Mouse (Mus musculus) hindbrain, embryonic 13.5 days (tissue): ENCODE data around the gene Sae1. TPM values are rescaled to one million over a fixed set of nuclear protein-coding genes. Genes with fewer than 3 reads are reported as not detected.

Experiments used
- ATAC-seq: fragments of 200-750 bp; cut with Nextera tagmentation; 2 replicates; pipeline ENCODE4 v1.8.0; 2017; ENCODE audit warnings: moderate TSS enrichment; ENCODE audit not compliant: low FRiP score
- H3K27ac ChIP-seq: fragments of 300-500 bp; sonication (generic); 2 replicates; pipeline ENCODE4 v1.5.1; 2015; ENCODE audit warnings: inconsistent platforms, mild to moderate bottlenecking, moderate library complexity
- H3K27me3 ChIP-seq: fragments of 300-500 bp; sonication (generic); 2 replicates; pipeline ENCODE4 v1.6.1; 2015; ENCODE audit warnings: mild to moderate bottlenecking, inconsistent platforms
- H3K36me3 ChIP-seq: fragments of 300-500 bp; sonication (generic); 2 replicates; pipeline ENCODE4 v1.6.1; 2015; ENCODE audit warnings: mild to moderate bottlenecking, inconsistent platforms
- H3K4me1 ChIP-seq: fragments of 300-500 bp; sonication (generic); replicated peaks from 2 replicates; pipeline ENCODE4 v1.6.1; 2015; ENCODE audit warnings: inconsistent platforms
- H3K4me2 ChIP-seq: fragments of 300-500 bp; sonication (generic); 2 replicates; pipeline ENCODE4 v1.6.1; 2015; ENCODE audit warnings: inconsistent platforms, mild to moderate bottlenecking, moderate library complexity
- H3K4me3 ChIP-seq: fragments of 300-500 bp; sonication (generic); 2 replicates; pipeline ENCODE4 v1.5.1; 2015; ENCODE audit warnings: mild to moderate bottlenecking, inconsistent platforms
- H3K9ac ChIP-seq: fragments of 300-500 bp; sonication (generic); 2 replicates; pipeline ENCODE4 v1.6.1; 2015; ENCODE audit warnings: mild to moderate bottlenecking, inconsistent platforms
- H3K9me3 ChIP-seq: fragments of 300-500 bp; sonication (generic); 2 replicates; pipeline ENCODE4 v1.6.1; 2016; ENCODE audit warnings: inconsistent platforms
- WGBS: fragments of 180-500 bp; shearing (Covaris S2); methylation state at CpG from one replicate; pipeline ENCODE4 v1.1.7; 2015; 5-methylcytosine and 5-hydroxymethylcytosine counted together
- polyA plus RNA-seq: library from polyadenylated mRNA; unstranded; fragments of >200 nt; fragmentation: Nextera tagmentation; extraction: Ambion mirVana; gene quantifications from 2 replicates; pipeline ENCODE4 v1.2.1, GENCODE M21; 2015

The Sae1 gene
- polyA plus RNA-seq, 1 experiment from 2014 or later, result 260 TPM

DNA sequence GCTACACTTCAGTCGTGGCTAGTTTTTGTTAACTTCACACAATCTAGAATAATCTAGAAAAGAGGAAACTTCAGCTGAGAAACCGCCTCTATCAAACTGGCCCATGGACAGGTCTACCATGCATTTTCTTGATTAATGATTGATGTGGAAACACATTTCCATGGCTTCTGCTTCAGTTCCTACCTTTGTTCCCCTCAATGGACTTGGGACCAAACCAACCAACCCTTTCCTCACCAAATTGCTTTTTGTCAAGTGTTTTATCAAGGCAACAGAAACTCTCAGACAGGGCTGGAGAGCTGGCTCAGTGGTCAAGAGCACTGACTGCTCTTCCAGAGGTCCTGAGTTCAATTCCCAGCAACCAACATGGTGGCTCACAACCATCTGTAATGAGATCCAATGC, 17.0 kb downstream of the Sae1 start:
- WGBS, result 96% methylated on average over 2 of the region's 2 CpGs
- ATAC-seq, result no peak
- Histone ChIP-seq H3K4me3 (no peak overlapping the region), H3K9me3 (no peaks in the 10 kb centered on the region), H3K9ac (no peak overlapping the region), H3K4me1 (peaks cover 9% of the 10 kb centered on the region), H3K27ac (no peak overlapping the region), H3K4me2 (no peak overlapping the region), H3K27me3 (0 out of 2 replicates have a peak, but pooled peaks cover 5% of the 10 kb centered on the region), H3K36me3 (peaks cover 74% of the 10 kb centered on the region)

GRCm38 (mm10) chr7:16368835-16369234, 18.8 kb downstream of the Sae1 start:
- WGBS, result 96% methylated on average over 2 of the region's 2 CpGs
- H3K36me3 ChIP-seq, result peaks cover 71% of the 10 kb centered on the region
- H3K9ac ChIP-seq, result no peak overlapping the region
- H3K4me3 ChIP-seq, result no peak overlapping the region
- no peak overlapping the region for H3K27ac ChIP-seq
- H3K4me2 ChIP-seq, result no peak overlapping the region
- 0 out of 2 replicates have a peak, but pooled peaks cover 5% of the 10 kb centered on the region for H3K27me3 ChIP-seq
- no peaks in the 10 kb centered on the region for H3K9me3 ChIP-seq
- no peak for ATAC-seq
- H3K4me1 ChIP-seq, result peaks cover 18% of the 10 kb centered on the region

GRCm38 (mm10) chr7:16366669-16367068, 20.9 kb downstream of the Sae1 start:
- ATAC-seq, result no peak
- H3K9me3 ChIP-seq, result no peaks in the 10 kb centered on the region
- peaks cover 70% of the 10 kb centered on the region for H3K36me3 ChIP-seq
- no peak overlapping the region for H3K9ac ChIP-seq
- H3K4me2 ChIP-seq, result no peak overlapping the region
- no peak overlapping the region for H3K27ac ChIP-seq
- H3K4me1 ChIP-seq, result peaks cover 18% of the 10 kb centered on the region
- no peak overlapping the region for H3K4me3 ChIP-seq
- 79% methylated on average over 4 of the region's 4 CpGs for WGBS
- 0 out of 2 replicates have a peak, but pooled peaks cover 5% of the 10 kb centered on the region for H3K27me3 ChIP-seq

GRCm38 (mm10) chr7:16366133-16366646, 21.4 kb downstream of the Sae1 start:
- peaks cover 69% of the 10 kb centered on the region for H3K36me3 ChIP-seq
- no peak overlapping the region for H3K27ac ChIP-seq
- 48% methylated on average over 10 of the region's 10 CpGs for WGBS

GRCm38 (mm10) chr7:16364901-16365500, 22.6 kb downstream of the Sae1 start:
- Histone ChIP-seq H3K9me3 (no peaks in the 10 kb centered on the region), H3K27me3 (0 out of 2 replicates have a peak, but pooled peaks cover 5% of the 10 kb centered on the region), H3K9ac (no peak overlapping the region), H3K36me3 (peaks cover 57% of the 10 kb centered on the region), H3K4me2 (no peak overlapping the region), H3K27ac (peak overlapping the region; percentile 63), H3K4me3 (no peak overlapping the region), H3K4me1 (peaks cover 18% of the 10 kb centered on the region)
- ATAC-seq, result no peak; the same call in 1 of the 2 replicates
- 14% methylated on average over 4 of the region's 4 CpGs for WGBS

More at GRCm38 (mm10) chr7:16366133-16366646, 21.4 kb downstream of the Sae1 start:
- Histone ChIP-seq H3K9me3 (no peaks in the 10 kb centered on the region), H3K4me3 (no peak overlapping the region), H3K4me1 (peaks cover 18% of the 10 kb centered on the region), H3K27me3 (0 out of 2 replicates have a peak, but pooled peaks cover 5% of the 10 kb centered on the region), H3K4me2 (no peak overlapping the region), H3K9ac (no peak overlapping the region)
- no peak for ATAC-seq

- no peak for ATAC-seq
- Histone ChIP-seq H3K9me3 (no peaks in the 10 kb centered on the region), H3K4me2 (no peak overlapping the region), H3K4me3 (no peak overlapping the region), H3K27me3 (0 out of 2 replicates have a peak, but pooled peaks cover 5% of the 10 kb centered on the region), H3K4me1 (peaks cover 18% of the 10 kb centered on the region), H3K9ac (no peak overlapping the region), H3K36me3 (peaks cover 50% of the 10 kb centered on the region), H3K27ac (0 out of 2 replicates have a peak overlapping the region, but pooled peaks have one; percentile 63)
- WGBS, result 84% methylated on average over 1 of the region's 1 CpGs
These were observed 23.3 kb downstream of the Sae1 start for GRCm38 (mm10) chr7:16364319-16364718.

- H3K4me1 ChIP-seq, result no peaks in the 10 kb centered on the region
- H3K9me3 ChIP-seq, result no peaks in the 10 kb centered on the region
- H3K27me3 ChIP-seq, result no peaks in the 10 kb centered on the region
- no peak for ATAC-seq
- no peak overlapping the region for H3K27ac ChIP-seq
- H3K4me2 ChIP-seq, result no peak overlapping the region
- H3K9ac ChIP-seq, result no peak overlapping the region
- H3K36me3 ChIP-seq, result peaks cover 49% of the 10 kb centered on the region
- no peak overlapping the region for H3K4me3 ChIP-seq
- 94% methylated on average over 3 of the region's 3 CpGs for WGBS
These were observed 30.0 kb downstream of the Sae1 start for GRCm38 (mm10) chr7:16357602-16358001.

GRCm38 (mm10) chr7:16355854-16356594, 31.6 kb downstream of the Sae1 start:
- no peak for ATAC-seq
- Histone ChIP-seq H3K36me3 (peaks cover 60% of the 10 kb centered on the region), H3K4me2 (no peak overlapping the region), H3K27ac (no peak overlapping the region), H3K4me1 (no peaks in the 10 kb centered on the region), H3K9me3 (no peaks in the 10 kb centered on the region), H3K9ac (no peak overlapping the region), H3K4me3 (no peak overlapping the region), H3K27me3 (no peaks in the 10 kb centered on the region)
- WGBS, result 98% methylated on average over 3 of the region's 3 CpGs

- H3K4me2 ChIP-seq, result no peak overlapping the region
- no peak overlapping the region for H3K4me3 ChIP-seq
- H3K36me3 ChIP-seq, result peaks cover 58% of the 10 kb centered on the region
- H3K27me3 ChIP-seq, result no peaks in the 10 kb centered on the region
- no peaks in the 10 kb centered on the region for H3K9me3 ChIP-seq
- no peak for ATAC-seq
- no peak overlapping the region for H3K9ac ChIP-seq
- no peak overlapping the region for H3K27ac ChIP-seq
- 92% methylated on average over 5 of the region's 5 CpGs for WGBS
- no peaks in the 10 kb centered on the region; the same call in 1 of the 2 replicates for H3K4me1 ChIP-seq
These were observed 37.6 kb downstream of the Sae1 start for GRCm38 (mm10) chr7:16349999-16350398.

DNA sequence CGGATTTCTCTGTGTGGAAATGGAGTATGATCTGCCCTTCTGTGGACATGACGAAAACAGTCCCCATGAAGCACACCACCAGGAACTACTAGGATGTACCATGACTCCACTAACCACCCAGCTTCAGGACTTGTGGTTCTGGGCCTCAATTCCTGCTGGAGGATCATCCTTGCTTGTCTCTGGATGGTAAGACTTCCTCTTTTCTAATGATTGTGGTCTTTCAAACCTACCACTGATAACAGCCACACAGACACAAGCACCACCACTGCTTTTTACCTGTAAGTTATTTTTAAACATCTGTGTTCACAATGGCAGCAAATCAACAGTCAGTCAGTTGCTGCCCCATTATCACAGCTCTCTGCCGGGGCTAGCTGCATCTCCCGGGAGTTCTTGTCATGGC, 42.3 kb downstream of the Sae1 start:
- no peaks in the 10 kb centered on the region for H3K27me3 ChIP-seq
- H3K36me3 ChIP-seq, result peaks cover 38% of the 10 kb centered on the region
- no peak overlapping the region for H3K27ac ChIP-seq
- H3K4me3 ChIP-seq, result no peak overlapping the region
- no peaks in the 10 kb centered on the region; the same call in 1 of the 2 replicates for H3K4me1 ChIP-seq
- H3K9me3 ChIP-seq, result no peaks in the 10 kb centered on the region
- no peak overlapping the region for H3K9ac ChIP-seq
- WGBS, result 82% methylated on average over 4 of the region's 4 CpGs
- no peak for ATAC-seq
- no peak overlapping the region for H3K4me2 ChIP-seq

DNA sequence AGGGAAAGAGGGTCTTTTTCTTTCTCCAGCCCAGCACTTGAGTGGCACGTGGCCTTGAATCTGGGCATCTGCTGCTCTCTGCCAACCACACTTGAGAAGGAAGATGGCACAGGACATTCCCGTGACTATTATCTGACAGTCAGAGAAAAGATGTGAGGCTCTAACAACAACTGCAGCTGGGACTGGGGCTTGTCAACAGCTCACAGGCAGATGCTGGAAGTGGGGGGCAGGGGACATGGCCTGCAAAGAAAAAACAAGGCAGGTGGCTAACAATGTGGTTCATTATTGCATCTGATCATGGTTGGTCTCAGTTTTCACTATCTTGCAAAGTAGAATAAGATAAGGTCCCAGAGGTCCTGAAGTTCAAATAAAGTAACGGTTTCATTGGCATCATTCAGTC, 43.0 kb downstream of the Sae1 start:
- H3K9me3 ChIP-seq, result no peaks in the 10 kb centered on the region
- no peak overlapping the region for H3K27ac ChIP-seq
- no peaks in the 10 kb centered on the region for H3K27me3 ChIP-seq
- 77% methylated on average over 3 of the region's 3 CpGs for WGBS
- H3K9ac ChIP-seq, result no peak overlapping the region
- H3K36me3 ChIP-seq, result peaks cover 33% of the 10 kb centered on the region
- H3K4me2 ChIP-seq, result no peak overlapping the region
- no peaks in the 10 kb centered on the region; the same call in 1 of the 2 replicates for H3K4me1 ChIP-seq
- no peak overlapping the region for H3K4me3 ChIP-seq
- no peak for ATAC-seq

DNA sequence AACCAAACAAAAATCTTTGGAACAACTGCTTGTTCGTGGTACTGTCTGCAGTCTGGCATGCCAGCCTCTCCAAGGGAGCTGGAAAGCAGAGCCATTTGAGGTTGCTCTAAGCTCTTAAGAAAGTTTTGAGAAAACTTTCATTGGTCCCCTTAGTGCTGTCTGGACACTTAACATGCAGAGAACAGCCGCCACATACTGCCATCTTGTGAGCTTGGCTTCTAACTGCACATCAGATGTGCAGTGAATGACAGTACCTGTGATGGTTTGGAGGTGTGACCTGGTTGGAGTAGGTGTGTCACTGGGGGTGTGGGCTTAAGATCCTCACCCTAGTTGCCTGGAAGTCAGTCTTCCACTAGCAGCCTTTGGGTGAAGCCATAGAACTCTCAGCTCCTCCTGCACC, 49.9 kb downstream of the Sae1 start:
- Histone ChIP-seq H3K27me3 (no peaks in the 10 kb centered on the region), H3K36me3 (peaks cover 42% of the 10 kb centered on the region), H3K9me3 (no peaks in the 10 kb centered on the region), H3K27ac (no peak overlapping the region), H3K4me3 (no peak overlapping the region), H3K4me2 (no peak overlapping the region), H3K9ac (no peak overlapping the region), H3K4me1 (no peaks in the 10 kb centered on the region)
- no peak for ATAC-seq
- 91% methylated on average over 2 of the region's 2 CpGs for WGBS
